Mouse (Mus musculus): Measurements from ENCODE around the gene Eif3c. TPM values are rescaled to one million over a fixed set of nuclear protein-coding genes. Genes with fewer than 3 reads are reported as not detected.

Eif3c gene
- total RNA-seq, 2 experiments from 2014 or later: 169 to 193 TPM

DNA sequence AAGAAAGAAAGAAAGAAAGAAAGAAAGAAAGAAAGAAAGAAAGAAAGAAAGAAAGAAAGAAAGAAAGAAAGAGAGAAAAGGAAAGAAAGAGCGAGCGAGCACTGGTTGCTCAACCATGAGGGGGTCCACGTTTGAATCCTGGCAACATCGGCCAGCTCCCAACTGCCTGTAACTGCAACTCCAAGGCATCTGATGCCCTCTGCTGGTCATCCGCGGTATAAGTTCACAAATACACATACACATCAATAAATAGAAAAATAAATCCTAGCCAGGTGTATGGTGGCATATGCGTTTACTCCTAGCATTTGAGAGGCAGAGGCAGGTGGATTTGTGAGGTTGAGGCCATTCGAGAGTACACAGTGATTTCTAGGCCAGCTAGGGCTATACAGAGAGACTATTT lies 10.7 kb upstream of the Eif3c start:
- intact Hi-C loops (cut with DNase I): no loop called here
- no peak for DNase-seq (ENCODE audit: low spot score in 2 of 2)

DNA sequence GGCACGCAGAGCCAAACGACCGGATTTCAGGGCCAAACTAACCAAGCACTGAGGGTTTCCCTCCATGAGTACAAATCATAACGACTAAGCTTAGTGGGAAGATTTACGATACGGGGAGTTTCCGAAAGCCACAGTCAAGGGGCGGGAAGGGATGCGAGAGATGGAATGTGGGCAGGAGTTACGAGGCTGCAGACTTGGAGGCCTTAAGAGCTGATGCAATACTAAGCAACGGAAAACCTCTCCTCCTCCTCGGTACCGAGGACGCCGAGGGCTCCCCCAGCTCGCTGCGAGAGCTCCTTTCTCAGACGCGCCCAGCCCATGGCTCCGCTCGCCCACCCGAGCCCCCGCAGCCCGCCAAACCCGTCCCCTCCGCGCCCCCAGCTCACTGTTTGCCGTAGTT lies 518 bp downstream of the Eif3c start:
- intact Hi-C loops (cut with DNase I): loop anchor here (5.0 kb wide), 1 partner anchor 78 kb away; the partner anchor contains the start of gene Tufm
- DNase-seq (ENCODE audit: low spot score in 2 of 2): no peak

DNA sequence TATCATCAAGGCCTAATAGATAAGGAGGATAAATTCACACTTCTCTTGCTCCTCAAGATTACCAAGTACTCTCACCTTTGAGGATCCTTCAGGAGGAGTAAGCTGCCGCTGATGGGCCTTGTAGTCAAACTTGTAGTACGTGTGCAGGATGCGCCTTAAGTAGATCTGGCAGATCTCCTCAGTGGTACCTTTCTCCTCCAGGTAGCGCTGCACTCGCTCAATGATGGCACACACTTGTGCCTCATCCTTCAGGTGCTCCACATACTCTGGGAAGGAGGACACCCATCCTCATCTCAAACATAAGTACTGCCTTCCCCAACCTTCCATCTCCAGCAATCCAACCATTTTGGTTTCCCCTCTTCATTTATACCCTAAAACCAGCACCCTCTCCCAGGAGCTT lies 9.6 kb downstream of the Eif3c start:
- intact Hi-C loops (cut with DNase I): no loop called here
- no peak for DNase-seq (ENCODE audit: low spot score in 2 of 2)

DNA sequence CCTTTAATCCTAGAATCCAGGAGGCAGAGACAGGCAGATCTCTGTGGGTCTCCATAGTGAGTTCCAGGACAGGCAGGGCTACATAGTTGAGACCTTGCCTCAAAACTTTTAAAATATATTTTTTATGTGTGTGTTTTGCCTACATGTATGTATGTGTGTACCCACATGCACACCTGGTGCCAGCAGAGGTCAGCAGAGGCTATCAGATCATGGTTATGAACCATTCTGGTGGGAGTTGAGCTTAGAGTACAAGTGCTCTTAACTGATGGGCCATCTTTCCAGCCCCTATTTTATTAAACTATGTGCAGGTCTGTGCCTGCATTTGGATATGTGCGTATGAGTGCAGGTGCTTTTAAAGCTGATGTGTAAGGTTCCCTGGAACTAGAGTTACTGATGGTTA lies 11.4 kb downstream of the Eif3c start:
- no peak for DNase-seq (ENCODE audit: low spot score in 2 of 2)
- intact Hi-C loops (cut with DNase I): no loop called here

DNA sequence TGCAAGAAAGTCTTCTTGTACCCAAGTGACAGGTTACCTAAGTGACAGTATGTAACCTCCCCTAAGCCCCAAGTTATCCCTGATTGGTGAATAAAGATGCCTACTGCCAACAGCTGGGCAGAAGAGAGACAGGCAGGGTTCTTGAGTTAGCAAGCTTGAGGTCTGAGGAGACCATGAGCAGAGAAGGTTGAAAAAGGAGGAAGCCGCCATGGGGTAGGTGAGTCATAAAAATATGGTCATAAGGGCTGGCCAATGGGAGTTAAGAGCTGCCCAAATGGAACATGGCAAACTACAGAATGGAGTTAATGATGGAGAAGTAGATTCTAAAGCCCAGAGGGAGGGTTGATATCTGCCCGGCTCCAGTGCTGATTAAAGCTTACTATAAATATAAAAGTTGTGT lies 20.6 kb downstream of the Eif3c start:
- intact Hi-C loops (cut with DNase I): no loop called here
- DNase-seq (ENCODE audit: low spot score in 2 of 2): no peak

DNA sequence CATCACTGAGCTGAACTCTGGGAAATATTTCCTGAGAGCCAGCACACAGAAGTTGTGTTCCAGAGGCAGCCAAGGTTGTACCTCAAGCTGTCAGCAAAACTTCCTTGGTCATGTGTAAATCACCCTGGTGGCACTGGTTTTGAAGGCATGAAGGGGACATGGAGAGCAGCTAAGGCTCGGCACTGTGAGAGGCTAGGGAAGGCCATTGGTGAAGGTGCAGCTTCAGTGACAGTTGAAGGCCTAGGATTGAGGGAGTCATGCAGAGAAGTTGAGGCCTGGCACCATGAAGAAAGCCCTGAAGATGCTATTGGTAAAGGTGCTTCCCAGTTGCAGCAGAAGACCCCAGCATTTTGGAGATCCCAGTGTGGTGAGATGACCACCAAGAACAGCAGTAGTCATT lies 24.6 kb downstream of the Eif3c start:
- intact Hi-C loops (cut with DNase I): no loop called here

DNA sequence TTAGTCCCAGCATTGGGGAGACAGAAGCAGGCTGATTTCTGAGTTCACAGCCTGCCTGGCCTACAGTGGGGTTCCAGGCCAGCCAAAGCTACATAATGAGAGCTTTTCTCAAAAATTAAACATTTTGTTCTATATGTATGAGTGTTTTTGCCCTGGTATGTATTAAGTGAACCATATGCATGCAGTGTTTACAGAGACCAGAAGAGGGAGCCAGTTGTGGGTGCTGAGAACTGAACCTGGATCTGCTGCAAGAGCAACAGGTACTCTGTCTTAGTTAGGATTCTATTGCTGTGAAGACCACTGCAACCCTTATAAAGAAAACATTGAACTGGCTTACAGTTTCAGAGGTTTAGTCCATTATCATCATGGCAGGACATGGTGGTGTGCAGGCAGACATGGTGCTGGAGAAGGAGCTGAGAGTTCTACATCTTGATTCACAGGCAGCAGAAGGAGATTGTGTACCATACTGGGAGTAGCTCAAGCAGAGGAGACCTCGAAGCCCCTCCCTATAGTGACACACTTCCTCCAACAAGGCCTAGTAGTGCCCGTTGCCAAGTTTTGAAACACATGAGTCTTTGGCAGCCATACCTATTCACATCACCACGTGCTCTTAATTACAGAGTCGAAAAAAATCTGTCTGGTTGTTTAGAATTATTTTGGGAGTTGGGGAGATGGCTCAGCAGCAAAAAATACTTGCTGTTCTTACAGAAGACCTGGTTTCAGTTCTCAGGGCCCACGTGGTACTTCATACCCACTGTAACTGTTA lies 28.2 kb downstream of the Eif3c start:
- DNase-seq (ENCODE audit: low spot score in 2 of 2): no peak
- intact Hi-C loops (cut with DNase I): no loop called here

More for the DNA sequence above, 24.6 kb downstream of the Eif3c start:
- DNase-seq (ENCODE audit: low spot score in 2 of 2): no peak

DNA sequence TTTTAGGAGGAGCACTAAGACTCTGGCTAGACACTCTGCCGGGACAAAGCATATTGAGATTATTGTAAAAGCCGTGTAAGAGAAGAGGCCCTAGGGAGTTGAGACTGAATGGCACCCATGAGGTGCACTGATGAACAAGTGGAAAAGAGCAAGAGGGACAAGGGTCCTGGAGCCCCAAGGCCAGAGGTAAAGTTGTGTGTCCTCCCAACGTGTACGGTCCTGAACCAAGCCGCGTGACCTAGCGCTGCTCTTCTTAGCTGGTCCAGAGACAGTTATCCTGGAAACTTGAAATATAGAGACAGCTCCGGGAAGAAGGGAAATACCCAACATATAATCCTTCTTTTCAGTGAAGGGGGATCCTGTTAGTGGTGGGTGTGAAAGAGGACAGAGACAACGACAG lies 29.7 kb downstream of the Eif3c start:
- intact Hi-C loops (cut with DNase I): no loop called here

DNA sequence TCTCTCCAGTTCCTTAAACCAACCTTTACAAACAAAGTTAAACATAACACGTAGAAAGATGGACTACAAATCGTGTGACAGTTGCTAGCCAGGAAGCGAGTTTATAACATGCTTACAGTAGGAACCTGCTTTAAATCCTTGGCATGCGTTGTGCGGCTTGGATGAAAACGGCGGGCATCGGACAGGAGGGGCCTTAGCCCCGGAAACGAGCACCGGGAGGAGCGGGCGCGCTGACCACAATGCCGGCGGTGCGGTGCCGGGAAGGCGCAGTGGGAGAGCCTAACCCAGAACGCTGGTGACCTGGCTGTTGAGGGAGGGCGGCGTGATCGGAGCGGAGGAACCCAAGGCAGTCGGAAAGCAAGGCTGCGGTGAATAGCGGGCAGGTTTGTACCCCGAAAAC lies 30.4 kb downstream of the Eif3c start:
- no peak for DNase-seq (ENCODE audit: low spot score in 2 of 2)
- intact Hi-C loops (cut with DNase I): no loop called here

More for the DNA sequence above, 29.7 kb downstream of the Eif3c start:
- no peak for DNase-seq (ENCODE audit: low spot score in 2 of 2)

DNA sequence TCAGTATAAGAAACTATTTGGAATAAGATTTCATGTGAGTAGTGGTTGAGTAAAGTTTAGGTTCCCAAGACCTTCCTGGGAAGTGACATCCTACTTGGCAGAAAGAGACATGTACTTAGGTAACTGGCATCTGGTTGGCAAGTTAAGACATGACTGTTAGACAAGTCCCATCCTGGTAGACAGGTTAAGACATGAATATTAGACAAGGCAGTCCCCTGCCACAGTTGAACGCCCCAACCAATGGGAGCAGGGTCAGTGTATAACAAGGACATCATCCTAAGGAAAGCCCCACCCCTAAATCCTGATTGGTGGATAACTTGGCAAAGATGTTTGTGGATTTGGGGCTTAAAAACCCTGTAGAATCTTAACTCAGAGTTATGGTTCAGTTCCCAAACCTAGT lies 32.8 kb downstream of the Eif3c start:
- intact Hi-C loops (cut with DNase I): no loop called here
- DNase-seq (ENCODE audit: low spot score in 2 of 2): no peak

DNA sequence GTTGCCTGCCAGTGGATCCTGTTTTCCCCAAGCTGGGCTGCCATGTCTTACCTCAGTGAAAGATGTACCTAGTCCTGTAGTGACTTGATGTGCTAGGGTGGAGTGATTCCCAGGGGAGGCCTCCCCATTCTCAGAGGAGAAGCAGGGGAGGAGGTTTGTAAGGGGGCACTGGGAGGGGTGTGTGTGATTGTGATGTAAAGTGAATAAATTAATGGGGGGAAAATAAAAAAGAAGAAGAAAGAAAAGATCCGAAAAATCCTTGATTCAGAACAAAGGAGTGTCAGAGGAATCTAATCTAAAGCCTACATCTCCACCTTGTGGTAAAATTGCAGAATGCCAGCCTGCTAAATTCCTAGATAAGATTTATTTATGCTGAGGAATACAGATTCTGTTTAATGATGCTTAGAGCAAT lies 38.0 kb downstream of the Eif3c start:
- intact Hi-C loops (cut with DNase I): loop anchor here (2.0 to 5.0 kb wide), 3 partner anchors 51 to 206 kb away; no protein-coding TSS in a partner anchor
- DNase-seq (ENCODE audit: low spot score in 2 of 2): no peak

DNA sequence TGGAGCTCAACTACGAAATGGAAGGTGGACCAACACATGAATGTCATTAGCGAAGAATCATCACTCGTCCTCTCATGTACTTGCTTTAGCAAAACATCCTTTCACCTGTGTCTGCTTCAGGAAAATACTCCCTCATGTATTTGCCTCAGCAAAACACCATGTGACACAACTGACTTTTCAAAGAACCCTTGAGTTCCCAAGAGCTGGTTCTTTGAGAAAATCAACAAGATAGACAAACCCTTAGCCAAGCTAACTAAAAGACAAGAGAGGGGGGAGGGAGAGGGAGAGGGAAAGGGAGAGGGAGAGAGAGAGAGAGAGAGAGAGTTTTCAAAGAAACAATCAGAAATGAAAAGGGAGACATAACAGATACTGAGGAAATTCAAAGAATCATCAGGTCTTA lies 42.9 kb downstream of the Eif3c start:
- intact Hi-C loops (cut with DNase I): no loop called here
- DNase-seq (ENCODE audit: low spot score in 2 of 2): no peak

DNA sequence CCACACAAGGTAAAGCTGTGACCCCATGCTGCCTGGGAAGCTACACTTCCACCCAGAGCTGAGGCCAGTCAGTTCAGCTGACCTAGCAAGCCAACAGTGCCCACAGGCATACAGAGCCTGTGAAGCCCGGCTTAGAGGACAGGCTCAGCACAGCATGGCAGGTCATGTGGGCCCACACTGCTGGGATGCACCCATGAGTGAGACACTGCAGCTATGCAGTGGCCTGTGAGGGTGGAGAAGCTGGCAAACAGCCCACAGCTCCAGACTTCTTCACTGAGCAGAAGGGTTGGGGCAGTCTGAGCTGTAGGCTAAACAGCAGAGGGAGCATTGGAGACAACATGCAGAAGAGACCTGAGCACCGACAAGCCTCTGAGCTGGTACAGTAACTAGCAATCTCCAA lies 46.7 kb downstream of the Eif3c start:
- intact Hi-C loops (cut with DNase I): loop anchor here (5.0 kb wide), 1 partner anchor 187 kb away; no protein-coding TSS in a partner anchor
- no peak for DNase-seq (ENCODE audit: low spot score in 2 of 2)

DNA sequence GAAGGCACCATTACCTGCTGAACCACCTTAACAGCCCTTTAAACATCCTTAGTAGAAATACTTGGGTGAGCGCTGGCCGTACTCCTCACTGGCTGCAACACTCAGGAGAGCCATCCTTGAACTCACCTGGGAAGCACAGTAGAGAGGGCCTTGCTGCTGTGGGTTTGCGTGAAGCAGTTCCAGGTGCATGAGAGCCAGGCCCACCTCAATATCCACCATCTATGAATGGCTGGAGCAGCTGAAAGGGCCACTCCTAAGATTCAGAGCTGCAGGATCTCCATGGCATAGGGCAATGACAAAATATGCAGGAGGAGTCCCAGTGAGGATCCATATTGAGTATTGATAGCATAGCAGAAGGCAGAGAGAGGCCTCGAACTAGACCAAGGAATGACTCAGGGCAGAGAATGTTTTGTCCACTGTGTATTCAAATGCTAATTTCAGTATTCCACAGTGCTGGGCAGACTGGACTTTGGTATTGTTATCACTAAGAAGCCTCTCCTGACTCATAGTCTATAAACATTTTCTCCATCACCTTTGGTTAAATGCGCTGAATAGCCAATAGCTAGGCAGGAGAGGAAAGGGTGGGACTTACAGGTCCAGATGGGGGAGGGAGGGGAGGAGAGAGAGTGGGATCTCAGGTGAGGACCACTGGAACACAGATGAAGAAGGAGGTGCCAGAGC lies 47.8 kb downstream of the Eif3c start:
- intact Hi-C loops (cut with DNase I): loop anchor here (5.0 kb wide), 1 partner anchor 186 kb away; no protein-coding TSS in a partner anchor
- no peak for DNase-seq (ENCODE audit: low spot score in 2 of 2)

DNA sequence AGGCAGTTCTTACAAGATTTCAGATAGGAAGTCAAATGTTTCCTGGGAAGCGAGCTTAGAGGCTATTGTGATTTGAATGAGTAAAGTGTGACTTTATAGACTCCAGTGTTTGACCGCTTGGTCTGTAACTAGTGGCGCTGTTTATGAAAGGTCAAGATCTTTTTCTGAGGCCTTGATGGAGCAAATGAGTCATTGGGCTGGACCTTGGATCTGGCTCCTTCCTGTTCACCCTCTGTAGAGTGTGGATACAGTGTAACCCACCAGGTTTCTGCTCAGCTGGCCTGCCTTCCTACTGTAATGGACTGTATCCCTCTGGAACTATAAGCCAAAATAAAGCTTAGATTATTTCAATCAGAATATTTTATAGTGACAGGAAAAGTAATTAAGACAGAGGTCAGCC lies 54.9 kb downstream of the Eif3c start:
- DNase-seq (ENCODE audit: low spot score in 2 of 2): no peak
- intact Hi-C loops (cut with DNase I): no loop called here

DNA sequence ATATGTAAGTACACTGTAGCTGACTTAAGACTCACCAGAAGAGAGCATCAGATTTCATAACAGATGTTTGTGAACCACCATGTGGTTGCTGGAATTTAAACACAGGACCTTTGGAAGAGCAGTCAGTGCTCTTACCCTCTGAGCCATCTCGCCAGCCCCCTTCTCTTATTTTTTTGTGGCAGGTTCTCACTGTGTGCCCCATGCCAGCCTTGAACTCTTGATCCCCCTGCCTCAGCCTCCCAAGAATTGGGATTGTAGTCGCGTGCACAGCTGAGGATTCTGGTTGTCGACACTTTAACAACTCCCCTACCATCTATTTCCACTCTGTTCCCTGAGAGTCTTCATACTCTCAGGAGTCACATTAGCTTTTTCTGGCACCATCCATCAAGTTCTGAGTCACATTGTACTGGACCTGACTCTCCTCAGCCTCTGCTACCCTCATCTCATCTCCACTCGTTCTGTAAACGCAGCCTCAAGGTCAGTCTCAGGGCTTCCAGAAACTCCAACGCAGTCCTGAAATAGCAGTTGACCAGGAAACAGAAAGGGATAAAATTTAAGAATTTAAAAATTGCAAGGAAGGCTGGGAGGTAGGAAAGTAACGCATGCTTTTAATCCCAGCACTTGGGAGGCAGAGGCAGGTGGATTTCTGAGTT lies 59.0 kb downstream of the Eif3c start:
- intact Hi-C loops (cut with DNase I): no loop called here
- no peak for DNase-seq (ENCODE audit: low spot score in 2 of 2)

DNA sequence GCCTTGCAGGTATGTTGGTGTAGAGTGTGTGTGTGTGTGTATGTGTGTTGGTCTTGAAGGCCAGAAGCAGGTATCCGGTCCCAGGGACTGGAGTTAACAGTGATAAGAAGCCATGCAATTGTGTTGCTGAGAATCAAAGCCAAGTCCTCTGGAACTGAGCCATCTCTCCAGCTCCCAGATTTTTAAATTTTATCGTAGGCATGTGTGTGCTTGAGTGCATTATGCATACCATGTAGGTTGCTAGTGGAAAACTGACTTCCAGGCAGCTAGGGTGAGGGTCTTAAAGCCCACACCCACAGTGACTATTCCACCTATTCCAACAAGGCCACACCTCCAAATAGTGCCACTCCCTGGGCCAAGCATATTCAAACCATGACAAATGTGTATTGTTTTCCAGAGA lies 61.3 kb downstream of the Eif3c start:
- intact Hi-C loops (cut with DNase I): loop anchor here (5.0 kb wide), 1 partner anchor 233 kb away; the partner anchor contains the start of gene Sbk1
- DNase-seq (ENCODE audit: low spot score in 2 of 2): no peak

DNA sequence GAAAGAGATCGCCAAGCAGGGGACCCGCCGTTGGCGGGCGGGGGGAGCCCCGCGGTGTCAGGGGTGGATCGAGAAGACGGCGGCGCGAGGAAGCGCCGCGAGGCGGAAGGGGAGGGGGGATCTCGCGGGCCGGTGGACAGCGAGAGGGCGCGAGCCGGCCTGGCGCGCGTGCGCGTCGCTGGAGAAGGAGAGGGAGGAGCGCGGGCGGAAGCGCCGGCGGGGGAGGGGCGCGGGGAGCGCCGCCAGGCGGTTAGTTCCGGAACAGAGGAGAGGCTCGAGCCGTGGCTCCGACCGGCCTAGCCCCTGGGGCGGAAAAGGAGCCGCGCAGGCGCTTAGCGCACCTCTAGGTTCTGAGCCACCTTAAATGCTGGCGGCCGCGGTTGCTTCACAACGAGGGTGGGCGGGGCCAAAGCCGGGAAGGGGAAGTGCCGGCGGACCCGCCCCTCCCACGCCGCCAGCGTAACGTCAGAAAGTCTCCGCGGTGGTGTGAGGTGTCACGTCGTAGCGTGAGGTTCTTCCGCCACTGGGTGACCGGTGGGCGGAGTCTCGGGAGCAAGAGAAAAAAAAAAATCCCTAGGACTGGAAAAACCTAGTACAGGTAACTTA lies 62.8 kb downstream of the Eif3c start, which contains the start of gene Atxn2l:
Gene Atxn2l (minus strand): TSS at position 165 of the 606 bp plus-strand sequence.
- intact Hi-C loops (cut with DNase I): loop anchor here (2.0 to 5.0 kb wide), 2 partner anchors 75 to 231 kb away; partner anchors contain the start of genes Rabep2 and Sbk1
- DNase-seq (ENCODE audit: low spot score in 2 of 2): peak; percentile 99

DNA sequence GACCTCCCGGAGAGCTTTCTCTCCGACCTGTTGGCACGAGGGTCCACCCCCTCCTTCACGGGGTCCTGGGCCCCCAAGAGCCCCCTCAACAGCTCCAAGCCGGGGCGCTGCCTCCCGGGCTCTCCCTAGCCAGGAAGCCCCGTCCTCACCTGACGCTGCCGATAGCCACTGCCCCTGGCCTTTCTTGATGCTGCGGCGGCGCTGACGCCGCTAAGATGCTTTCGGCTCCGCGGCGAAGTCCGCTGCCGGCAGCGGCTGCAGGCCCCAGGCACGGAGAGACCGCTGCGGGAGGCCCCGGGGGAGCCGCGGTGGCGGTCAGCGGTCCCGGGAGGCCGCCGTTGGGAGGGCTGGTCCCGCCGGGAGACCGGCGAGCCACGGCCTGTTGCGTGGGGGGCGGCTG lies 63.5 kb downstream of the Eif3c start:
- intact Hi-C loops (cut with DNase I): loop anchor here (1.0 to 5.0 kb wide), 3 partner anchors 15 to 230 kb away; partner anchors contain the start of genes Rabep2, Sbk1 and Tufm
- DNase-seq (ENCODE audit: low spot score in 2 of 2): no peak

Measured in left cerebral cortex, postnatal 36 days (tissue).